Mouse (Mus musculus): ENCODE measurements around the gene Tor1aip2.

DNA sequence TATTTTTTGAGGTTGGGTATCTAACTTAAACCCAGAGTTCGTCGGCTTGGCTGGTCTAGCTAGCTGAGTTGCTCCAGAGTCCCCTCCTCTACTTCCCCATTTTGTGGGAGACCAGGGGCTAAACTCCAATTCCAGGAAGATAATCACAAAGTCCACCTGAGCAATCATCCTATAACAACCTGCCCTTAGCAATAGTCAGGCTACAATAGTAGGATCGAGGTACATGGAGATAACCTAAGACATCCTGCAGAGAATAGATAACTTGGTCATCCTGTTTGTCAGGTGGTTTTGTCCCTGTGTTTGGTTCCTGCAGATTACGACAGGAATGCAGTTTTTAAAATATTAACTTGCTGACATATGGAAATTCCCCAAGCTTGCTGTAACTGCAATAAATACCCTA, 56.6 kb downstream of the Tor1aip2 start:
- TF ChIP-seq TAL1 (IDR thresholded peaks at IDR 0.05; ENCODE audit: low read length), result no peak
- no peak for TF ChIP-seq GATA1 (IDR thresholded peaks at IDR 0.05; ENCODE audit: low read length)
